In the genomic region with DNA sequence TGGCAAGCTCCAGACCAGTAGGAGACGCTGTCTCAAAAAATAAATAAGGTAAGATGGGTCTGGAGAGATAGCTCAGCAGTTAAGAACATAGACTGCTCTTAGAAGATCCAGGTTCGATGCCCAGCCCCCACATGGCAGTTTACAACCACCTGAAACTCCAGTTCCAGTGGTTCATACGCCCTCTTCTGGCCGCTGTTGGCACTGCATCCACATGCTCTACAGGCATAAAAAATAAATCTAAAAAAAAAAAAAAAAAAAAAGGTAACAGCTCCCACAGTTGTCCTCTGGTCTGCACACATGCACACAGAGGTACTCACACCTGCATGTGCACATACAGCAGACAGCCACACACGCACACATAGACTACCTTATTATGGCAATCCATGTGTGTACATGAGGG, we compare ENCODE assay signal across 8 mouse cellular contexts. TPM values are rescaled to one million over a fixed set of nuclear protein-coding genes. Genes with fewer than 3 reads are reported as not detected.
DNase-seq lines count a peak whose midpoint lies in the region; ATAC-seq and TF ChIP-seq lines count a peak whose summit lies in the region.

No protein-coding gene starts in this region.

- H3K4me1 ChIP-seq in forebrain, embryonic 15.5 days = 0 out of 2 replicates have a peak, but pooled peaks cover 4% of the 10 kb centered on the region

- no peak overlapping the region for H3K4me2 ChIP-seq in forebrain, embryonic 15.5 days (replicated peaks)

- no peak for ATAC-seq in inflammation-experienced regulatory T-cells, adult 6 months
- ATAC-seq in forebrain, embryonic 15.5 days (replicated peaks) = no peak

- WGBS in forebrain, embryonic 15.5 days = 68% methylated on average over 5 of the region's 5 CpGs

- H3K4me3 ChIP-seq in left cerebral cortex, adult 2 months = no peak overlapping the region
- no peak overlapping the region for H3K4me3 ChIP-seq in forebrain, embryonic 15.5 days

- no peak overlapping the region for H3K9ac ChIP-seq in forebrain, embryonic 15.5 days (replicated peaks)

- TF ChIP-seq CTCF in left cerebral cortex, adult 2 months (IDR thresholded peaks at IDR 0.05) = peak; percentile 49

- no peaks in the 10 kb centered on the region for H3K36me3 ChIP-seq in forebrain, embryonic 15.5 days

- H3K27ac ChIP-seq in left cerebral cortex, adult 2 months = no peak overlapping the region
- no peak overlapping the region for H3K27ac ChIP-seq in forebrain, embryonic 15.5 days (replicated peaks)

- intact Hi-C loops in left cerebral cortex, adult 2 months (cut with DNase I) = no loop called here

- DNase-seq in adrenal gland, postnatal 14 days = peak; percentile 41
- no peak for DNase-seq in adrenal gland, postnatal 4 days (ENCODE audit: low spot score in 2 of 2)
- DNase-seq in left cerebral cortex, adult 2 months (ENCODE audit: extremely low spot score in 1 of 2, low spot score in 2 of 2) = peak in 1 of 2 experiments; percentile 17
- no peak for DNase-seq in left cerebral cortex, adult 11 months (ENCODE audit: low spot score)
- peak; percentile 29 for DNase-seq in brain, adult 2 months (ENCODE audit: low read depth, low spot score)
- DNase-seq in naive thymus-derived CD4-positive, alpha-beta T cell, adult 2 months (ENCODE audit: low read depth) = peak; percentile 4

- no peaks in the 10 kb centered on the region for H3K9me3 ChIP-seq in forebrain, embryonic 15.5 days

- H3K27me3 ChIP-seq in forebrain, embryonic 15.5 days = no peaks in the 10 kb centered on the region

RNA-seq across cellular contexts. Expression of a gene that starts 59.8 kb away (rescaled TPM):
- total RNA-seq in adrenal gland, postnatal 14 days (2021) = 46.9 and 54.5 TPM in 2 replicates
- 10 to 100 TPM; 43.7 to 48.6 TPM for total RNA-seq in adrenal gland, postnatal 4 days (2021)
- total RNA-seq in left cerebral cortex, adult 2 months (2021) = 10 to 100 TPM; 81.3 to 87.4 TPM
- 10 to 100 TPM in 1 of 3 experiments, 1 to 10 TPM in 2; 3.7 to 11.3 (median 7.7) TPM for polyA plus RNA-seq in inflammation-experienced regulatory T-cells, adult 6 months (2017; shearing (Covaris generic))
- 44.8 and 45.1 TPM in 2 replicates for polyA plus RNA-seq in forebrain, embryonic 15.5 days (2015; fragmentation: Nextera tagmentation; extraction: Ambion mirVana)

Comparison
In these comparisons a context has a peak if more than half of its experiments do, and no peak if none do; other contexts are left out.
1. DNase-seq: peak in adrenal gland, postnatal 14 days (single experiment), brain, adult 2 months (single experiment) and naive thymus-derived CD4-positive, alpha-beta T cell, adult 2 months (single experiment); none in adrenal gland, postnatal 4 days (0 of 2) and left cerebral cortex, adult 11 months (single experiment).